8 mouse cellular contexts compared by ENCODE assay signal in the genomic region with DNA sequence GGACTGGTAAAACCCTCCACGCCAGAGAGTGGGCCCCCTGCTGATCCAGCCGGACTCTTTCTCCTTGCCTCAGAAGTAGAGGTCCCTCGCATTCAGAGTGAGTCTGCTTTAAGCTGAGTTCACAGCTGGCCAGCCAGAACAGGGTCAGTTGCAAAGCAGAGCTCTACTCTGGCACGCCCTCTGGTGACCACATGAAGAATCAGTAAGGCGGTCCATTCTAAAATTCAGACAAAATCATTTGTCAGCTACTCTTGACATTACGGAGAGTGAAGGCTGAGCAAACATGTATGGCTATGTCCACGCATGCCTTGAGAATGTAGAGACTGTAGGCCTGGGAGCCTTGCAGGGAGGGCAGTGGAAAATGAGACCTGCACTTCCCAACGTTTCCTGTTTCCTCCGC. TPM values are rescaled to one million over a fixed set of nuclear protein-coding genes. Genes with fewer than 3 reads are reported as not detected.
DNase-seq lines count a peak whose midpoint lies in the region; ATAC-seq and TF ChIP-seq lines count a peak whose summit lies in the region.

No protein-coding gene starts in this region.

- H3K9ac ChIP-seq in embryonic facial prominence, embryonic 14.5 days (ENCODE audit: low read depth, low read length) = no peak overlapping the region

- TF ChIP-seq POLR2A in bone marrow, adult 2 months (IDR thresholded peaks at IDR 0.05; ENCODE audit: borderline replicate concordance, control insufficient read depth, low read depth, low read length) = no peak

- WGBS in bone marrow, adult 2 months = 14% methylated on average over 9 of the region's 9 CpGs
- 8% methylated on average over 9 of the region's 9 CpGs for WGBS in embryonic facial prominence, embryonic 14.5 days

- H3K4me2 ChIP-seq in embryonic facial prominence, embryonic 14.5 days (ENCODE audit: low read depth, low read length) = no peak overlapping the region

- H3K36me3 ChIP-seq in G1E (replicated peaks) = peaks cover 9% of the 10 kb centered on the region
- no peaks in the 10 kb centered on the region for H3K36me3 ChIP-seq in embryonic facial prominence, embryonic 14.5 days (ENCODE audit: control insufficient read depth, insufficient read depth, low read length)

- peak; percentile 22; the same call in 1 of the 2 replicates for ATAC-seq in G1E (ENCODE audit: extremely low read depth, insufficient number of reproducible peaks, low FRiP score, poor library complexity, severe bottlenecking)
- ATAC-seq in embryonic facial prominence, embryonic 14.5 days (ENCODE audit: low read depth) = peak; percentile 77; the same call in 1 of the 2 replicates
- peak; percentile 81 for ATAC-seq in megakaryocyte, adult 5-6 weeks (ENCODE audit: poor library complexity, severe bottlenecking)

- intact Hi-C loops in heart, postnatal 36 days (cut with DNase I) = loop anchor here (1.0 to 2.0 kb wide), 2 partner anchors 27 to 96 kb away; no protein-coding TSS in a partner anchor

- peaks cover 22% of the 10 kb centered on the region for H3K27me3 ChIP-seq in G1E (ENCODE audit: insufficient read depth, low read length)
- no peaks in the 10 kb centered on the region for H3K27me3 ChIP-seq in embryonic facial prominence, embryonic 14.5 days (replicated peaks; ENCODE audit: control insufficient read depth, insufficient read depth, low read length)

- peaks cover 16% of the 10 kb centered on the region for H3K4me1 ChIP-seq in G1E (ENCODE audit: insufficient read depth, low read depth, low read length)
- H3K4me1 ChIP-seq in bone marrow, adult 2 months (ENCODE audit: control insufficient read depth, insufficient read depth, low read length) = no peaks in the 10 kb centered on the region
- H3K4me1 ChIP-seq in embryonic facial prominence, embryonic 14.5 days (ENCODE audit: control insufficient read depth, insufficient read depth, low read length) = no peaks in the 10 kb centered on the region

- peak; percentile 45 for DNase-seq in G1E (ENCODE audit: low spot score)
- DNase-seq in embryonic facial prominence, embryonic 14.5 days (ENCODE audit: low spot score) = peak; percentile 77
- DNase-seq in heart, postnatal 36 days = peak; percentile 63 to 73
- peak; percentile 52 to 72 for DNase-seq in layer of hippocampus, postnatal 25 days (ENCODE audit: extremely low spot score in 1 of 2, low spot score in 1 of 2)
- peak; percentile 67 to 79 for DNase-seq in right cerebral cortex, postnatal 10 days (ENCODE audit: low spot score in 2 of 2)
- peak; percentile 65 to 81 for DNase-seq in urinary bladder, postnatal 4 days (ENCODE audit: low spot score in 2 of 2)

- H3K4me3 ChIP-seq in G1E (ENCODE audit: low read depth, low read length) = no peak overlapping the region
- H3K4me3 ChIP-seq in bone marrow, adult 2 months (replicated peaks; ENCODE audit: control insufficient read depth, low read depth, low read length) = no peak overlapping the region
- H3K4me3 ChIP-seq in embryonic facial prominence, embryonic 14.5 days (ENCODE audit: low read depth, low read length) = no peak overlapping the region

- H3K27ac ChIP-seq in bone marrow, adult 2 months (ENCODE audit: control insufficient read depth, insufficient read depth, low read depth, low read length, poor library complexity) = no peak overlapping the region
- H3K27ac ChIP-seq in embryonic facial prominence, embryonic 14.5 days (replicated peaks; ENCODE audit: low read depth, low read length) = no peak overlapping the region

- peaks cover 13% of the 10 kb centered on the region for H3K9me3 ChIP-seq in G1E (replicated peaks)
- H3K9me3 ChIP-seq in embryonic facial prominence, embryonic 14.5 days (ENCODE audit: control insufficient read depth, low read length) = no peaks in the 10 kb centered on the region

- TF ChIP-seq CTCF in G1E (IDR thresholded peaks at IDR 0.05; ENCODE audit: low read depth, low read length) = peak; percentile 61
- peak; percentile 77 for TF ChIP-seq CTCF in bone marrow, adult 2 months (IDR thresholded peaks at IDR 0.05; ENCODE audit: control insufficient read depth, insufficient read depth, low read length)

RNA-seq across cellular contexts. Expression of a gene that starts 6.7 kb away (rescaled TPM):
- total RNA-seq in G1E (2014; fragmentation: Nextera tagmentation) (40.3 and 45.8 TPM in 2 replicates), G1E (2017) (52.7 and 58.4 TPM in 2 replicates)
- polyA plus RNA-seq in G1E (2012) = 134 and 143 TPM in 2 replicates
- 38.3 and 50.7 TPM in 2 replicates for polyA plus RNA-seq in bone marrow, adult 2 months (2011; ENCODE audit: insufficient read depth, insufficient read length, low replicate concordance, missing spikeins)
- 30.9 and 31.6 TPM in 2 replicates for polyA plus RNA-seq in embryonic facial prominence, embryonic 14.5 days (2014; fragmentation: Nextera tagmentation; extraction: Ambion mirVana)
- total RNA-seq in heart, postnatal 36 days (2021) = 10 to 100 TPM; 21.4 to 23.0 TPM
- 10 to 100 TPM; 32.8 to 38.5 TPM for total RNA-seq in layer of hippocampus, postnatal 25 days (2021)
- total RNA-seq in megakaryocyte, adult 5-6 weeks (2015) = 19.6 and 22.0 TPM in 2 replicates
- 50.2 and 63.1 TPM in 2 replicates for total RNA-seq in megakaryocyte, adult 5-6 weeks (2017)

RNA-seq across cellular contexts. Expression of a gene that starts 9.1 kb away (rescaled TPM):
- total RNA-seq in G1E (2014; fragmentation: Nextera tagmentation) = not detected in 2 replicates
- not detected in 2 replicates for total RNA-seq in G1E (2017)
- polyA plus RNA-seq in G1E (2012) = not detected in 2 replicates
- not detected in 2 replicates for polyA plus RNA-seq in bone marrow, adult 2 months (2011; ENCODE audit: insufficient read depth, insufficient read length, low replicate concordance, missing spikeins)
- 0.16 TPM in 1 of 2 replicates, not detected in the other for polyA plus RNA-seq in embryonic facial prominence, embryonic 14.5 days (2014; fragmentation: Nextera tagmentation; extraction: Ambion mirVana)
- total RNA-seq in heart, postnatal 36 days (2021) = not detected
- total RNA-seq in layer of hippocampus, postnatal 25 days (2021) = under 1 TPM; 0.79 to 0.92 TPM
- not detected in 2 replicates for total RNA-seq in megakaryocyte, adult 5-6 weeks (2015)
- total RNA-seq in megakaryocyte, adult 5-6 weeks (2017) = not detected in 2 replicates

RNA-seq across cellular contexts. Expression of a gene that starts 52.2 kb away (rescaled TPM):
- total RNA-seq in G1E (2014; fragmentation: Nextera tagmentation) (not detected in 2 replicates), G1E (2017) (not detected in 2 replicates)
- not detected in 2 replicates for polyA plus RNA-seq in G1E (2012)
- polyA plus RNA-seq in bone marrow, adult 2 months (2011; ENCODE audit: insufficient read depth, insufficient read length, low replicate concordance, missing spikeins) = not detected in 2 replicates
- not detected in 2 replicates for polyA plus RNA-seq in embryonic facial prominence, embryonic 14.5 days (2014; fragmentation: Nextera tagmentation; extraction: Ambion mirVana)
- total RNA-seq in heart, postnatal 36 days (2021) = not detected
- not detected for total RNA-seq in layer of hippocampus, postnatal 25 days (2021)
- not detected in 2 replicates for total RNA-seq in megakaryocyte, adult 5-6 weeks (2015)
- not detected in 2 replicates for total RNA-seq in megakaryocyte, adult 5-6 weeks (2017)

Comparison
In these comparisons a context has a peak if more than half of its experiments do, and no peak if none do; other contexts are left out.
1. ATAC-seq: peak in every context shown above with its lines; median percentile 81 in megakaryocyte, adult 5-6 weeks; 77 in embryonic facial prominence, embryonic 14.5 days; 22 in G1E.